Mouse (Mus musculus) heart, postnatal 36 days (tissue): ENCODE results near the gene Vmn1r139. TPM values are rescaled to one million over a fixed set of nuclear protein-coding genes. Genes with fewer than 3 reads are reported as not detected.
"Not testable (repeated sequence)": the region's sequence is repeated elsewhere in the genome, so short reads cannot be mapped to it uniquely, and the experiment has no call there.

ENCODE experiments used
- DNase-seq, 2 experiments: peaks; one replicate each; pipeline ENCODE4 v3.0.0; 2021 to 2022
- intact Hi-C: fragments of 180-260 bp; cut with DNase I; formaldehyde crosslinking; loops from one replicate; pipeline ENCODE4 v1.15.1; 2025
- total RNA-seq, 2 experiments: library from RNA; stranded (reverse); gene quantifications; 2 replicates each; pipeline ENCODE4 v1.2.3; 2021

The Vmn1r139 gene
- not detected for total RNA-seq

DNA sequence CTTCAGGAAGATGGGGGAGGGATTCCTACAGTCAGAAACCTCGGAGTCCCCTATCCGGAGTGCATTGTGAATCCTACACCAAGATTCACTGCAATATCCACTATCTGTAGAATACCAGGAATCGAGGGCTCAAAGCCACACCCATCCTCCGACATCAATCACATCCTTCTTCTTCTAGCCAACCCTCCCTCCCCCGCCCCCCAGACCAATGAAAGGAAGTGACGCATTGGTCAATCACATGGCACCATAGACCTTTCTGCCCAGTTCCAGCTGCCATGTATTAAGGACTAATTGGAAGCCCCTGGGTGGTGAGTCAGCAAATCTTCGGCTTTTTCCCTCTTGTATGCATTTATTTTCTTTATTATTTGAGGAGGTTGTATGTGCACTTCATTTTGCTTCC, at the start of gene Vmn1r139:
TSS of gene Vmn1r139 (plus strand) at position 301 of the 400 bp plus-strand sequence.
- intact Hi-C loops, DNase-seq: not testable (repeated sequence)

DNA sequence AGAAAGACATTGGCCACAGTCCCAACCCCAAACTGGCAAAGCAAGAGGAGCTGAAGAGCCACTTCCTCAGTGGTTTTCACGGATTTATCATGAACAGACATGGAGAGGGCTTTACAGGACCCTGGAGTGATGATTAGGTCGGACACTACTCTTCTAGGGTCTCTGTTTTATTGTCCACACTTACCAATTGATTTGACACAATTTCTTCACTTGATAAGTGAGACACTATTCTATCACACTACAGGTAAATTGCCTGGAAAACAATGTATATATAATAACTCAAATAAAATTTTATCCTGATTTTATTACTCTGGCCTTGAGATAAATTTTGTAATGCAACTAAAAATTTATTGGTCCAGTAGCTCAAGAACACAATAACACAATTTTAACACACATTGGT, 40.1 kb upstream of the Vmn1r139 start, which contains the start of gene Vmn1r138:
TSS of gene Vmn1r138 (minus strand) at position 101 of the 400 bp plus-strand sequence.
- intact Hi-C loops, DNase-seq: not testable (repeated sequence)

DNA sequence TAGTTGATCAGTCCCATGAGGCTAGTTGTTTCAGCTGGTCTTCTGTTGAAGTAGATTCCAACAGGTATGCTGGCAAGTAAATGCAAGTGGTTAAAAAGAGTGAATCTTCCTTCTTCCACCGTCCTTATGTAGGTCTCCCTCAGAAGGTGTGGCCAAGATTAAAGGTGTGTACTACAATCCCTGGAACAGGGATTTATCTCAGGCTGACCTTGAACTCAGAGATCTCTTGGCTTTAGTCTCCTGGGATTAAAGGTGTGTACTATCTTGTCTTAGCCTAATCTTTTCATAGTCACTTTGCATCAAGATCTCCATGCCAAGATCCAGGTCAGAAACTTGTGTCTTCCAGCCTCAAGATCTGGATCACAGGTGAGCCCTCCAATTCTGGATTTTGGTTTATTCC, 12.7 kb upstream of the Vmn1r139 start, which contains the start of gene Gm6176:
TSS of gene Gm6176 (minus strand) at position 101 of the 400 bp plus-strand sequence.
- intact Hi-C loops, DNase-seq: not testable (repeated sequence)

DNA sequence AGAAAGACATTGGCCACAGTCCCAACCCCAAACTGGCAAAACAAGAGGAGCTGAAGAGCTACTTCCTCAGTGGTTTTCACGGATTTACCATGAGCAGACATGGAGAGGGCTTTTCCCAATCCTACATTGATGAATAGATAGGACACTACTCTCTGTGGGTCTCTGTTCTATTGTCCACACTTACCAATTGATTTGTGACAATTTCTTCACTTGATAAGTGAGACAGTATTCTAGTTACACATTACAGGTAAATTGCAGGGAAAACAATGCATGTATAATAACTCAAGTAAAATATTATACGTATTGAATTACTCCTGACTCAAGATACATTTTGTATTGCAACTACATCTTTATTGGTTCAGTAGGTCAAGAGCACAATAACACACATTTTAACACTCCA, 49.3 kb downstream of the Vmn1r139 start, which contains the start of gene Gm16451:
TSS of gene Gm16451 (minus strand) at position 101 of the 400 bp plus-strand sequence.
- DNase-seq, intact Hi-C loops: not testable (repeated sequence)

DNA sequence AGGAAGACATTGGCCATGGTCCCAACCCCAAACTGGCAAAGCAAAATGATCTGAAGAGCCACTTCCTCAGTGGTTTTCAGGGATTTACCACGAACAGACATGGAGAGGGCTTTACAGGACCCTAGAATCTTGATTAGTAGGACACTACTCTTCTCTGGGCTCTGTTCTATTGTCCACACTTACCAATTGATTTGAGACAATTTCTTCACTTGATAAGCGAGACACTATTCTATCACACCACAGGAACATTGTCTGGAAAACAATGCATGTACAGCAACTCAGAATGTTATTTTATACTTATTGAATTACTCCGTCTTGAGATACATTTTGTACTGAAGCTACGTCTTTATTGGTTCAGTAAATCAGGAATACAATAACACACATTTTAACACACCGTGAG, 65.8 kb downstream of the Vmn1r139 start, which contains the start of gene Gm10666:
TSS of gene Gm10666 (minus strand) at position 101 of the 400 bp plus-strand sequence.
- DNase-seq, intact Hi-C loops: not testable (repeated sequence)

Other genes with a start within 250 kb of the Vmn1r139 start
- not detected for gene Vmn1r135, start 236.7 kb upstream of the Vmn1r139 start, total RNA-seq
- gene Gm5725, start 224.8 kb upstream of the Vmn1r139 start, total RNA-seq, result not detected
- gene Gm5891, start 147.8 kb upstream of the Vmn1r139 start, total RNA-seq, result not detected
- gene Vmn1r137, start 74.5 kb upstream of the Vmn1r139 start, total RNA-seq, result not detected
- not detected for gene Vmn1r138, start 40.2 kb upstream of the Vmn1r139 start, total RNA-seq
- not detected for gene Gm6176, start 12.8 kb upstream of the Vmn1r139 start, total RNA-seq
- gene Gm16451, start 49.2 kb downstream of the Vmn1r139 start, total RNA-seq, result not detected
- gene Gm10666, start 65.7 kb downstream of the Vmn1r139 start, total RNA-seq, result not detected
- not detected for gene Vmn1r142, start 95.0 kb downstream of the Vmn1r139 start, total RNA-seq
- gene Vmn1r143, start 120.3 kb downstream of the Vmn1r139 start, total RNA-seq, result not detected
- gene Gm8653, start 132.2 kb downstream of the Vmn1r139 start, total RNA-seq, result not detected
- not detected for gene Gm8453, start 160.4 kb downstream of the Vmn1r139 start, total RNA-seq